In genomic region chr19:21586546-21586945, GRCm38 (mm10) we compare ENCODE assay signal across 21 mouse cellular contexts.
DNase-seq lines count a peak whose midpoint lies in the region; ATAC-seq lines count a peak whose summit lies in the region.
"Had no signal": no experiment of that assay in that cellular context is flagged by ENCODE, and none has a peak within 500 bp of the region (broad histone marks: within the 10 kb centered on the region; RNA-seq: fewer than 3 reads in every experiment).

No protein-coding gene starts in this region.

- no peak overlapping the region for H3K27ac ChIP-seq in kidney, embryonic 15.5 days
- H3K27ac ChIP-seq: embryonic facial prominence, embryonic 15.5 days; forebrain, embryonic 10.5 days; heart, embryonic 13.5 days had no signal

- no peaks in the 10 kb centered on the region for H3K4me1 ChIP-seq in kidney, embryonic 15.5 days
- H3K4me1 ChIP-seq: forebrain, embryonic 10.5 days had no signal

- H3K4me3 ChIP-seq in kidney, embryonic 15.5 days (replicated peaks): no peak overlapping the region
- H3K4me3 ChIP-seq: embryonic facial prominence, embryonic 15.5 days; erythroblast, embryonic 14.5 days; forebrain, embryonic 10.5 days; gastrocnemius, adult 2 months; heart, embryonic 13.5 days had no signal

- H3K36me3 ChIP-seq in kidney, embryonic 15.5 days: 0 out of 2 replicates have a peak, but pooled peaks cover 3% of the 10 kb centered on the region
- H3K36me3 ChIP-seq: embryonic facial prominence, embryonic 15.5 days; forebrain, embryonic 10.5 days had no signal

- no peak overlapping the region for H3K4me2 ChIP-seq in kidney, embryonic 15.5 days
- H3K4me2 ChIP-seq: embryonic facial prominence, embryonic 15.5 days; heart, embryonic 13.5 days had no signal

- WGBS in kidney, embryonic 15.5 days: 91% methylated on average over 1 of the region's 1 CpGs

- H3K9ac ChIP-seq in kidney, embryonic 15.5 days: no peak overlapping the region
- H3K9ac ChIP-seq: embryonic facial prominence, embryonic 15.5 days; heart, embryonic 13.5 days had no signal

- ATAC-seq in kidney, embryonic 15.5 days (replicated peaks; ENCODE audit: low FRiP score): no peak
- ATAC-seq: forebrain, embryonic 14.5 days; hindbrain, embryonic 16.5 days; inflammation-experienced regulatory T-cells, adult 6 months had no signal

- H3K27me3 ChIP-seq in kidney, embryonic 15.5 days: no peaks in the 10 kb centered on the region
- H3K27me3 ChIP-seq: embryonic facial prominence, embryonic 15.5 days; heart, embryonic 13.5 days had no signal

- no peaks in the 10 kb centered on the region for H3K9me3 ChIP-seq in kidney, embryonic 15.5 days (replicated peaks)
- H3K9me3 ChIP-seq: embryonic facial prominence, embryonic 15.5 days; forebrain, embryonic 10.5 days; heart, embryonic 13.5 days had no signal

- peak; percentile 59 for DNase-seq in adrenal gland, adult 2 months
- no peak for DNase-seq in adrenal gland, postnatal 25 days
- DNase-seq in kidney, postnatal 14 days: peak; percentile 13
- DNase-seq in adrenal gland, postnatal 36 days: peak; percentile 45 to 57
- no peak for DNase-seq in urinary bladder, postnatal 25 days (ENCODE audit: low spot score)
- DNase-seq in left cerebral cortex, adult 18-20 months (ENCODE audit: low spot score in 2 of 2): no peak
- DNase-seq: cerebellum, adult 11 months; cerebellum, adult 8-10 months; cerebellum, postnatal 14 days; embryo, embryonic 11 days; gastrocnemius, postnatal 36 days; heart, postnatal 36 days had no signal

Comparison
In these comparisons a context has a peak if more than half of its experiments do, and no peak if none do; other contexts are left out.
1. DNase-seq: peak in adrenal gland, adult 2 months (single experiment), kidney, postnatal 14 days (single experiment) and adrenal gland, postnatal 36 days (2 of 2); none in adrenal gland, postnatal 25 days (single experiment), urinary bladder, postnatal 25 days (single experiment) and left cerebral cortex, adult 18-20 months (0 of 2).